Mouse (Mus musculus): ENCODE measurements around the gene Plcd3.

Gene Plcd3

DNA sequence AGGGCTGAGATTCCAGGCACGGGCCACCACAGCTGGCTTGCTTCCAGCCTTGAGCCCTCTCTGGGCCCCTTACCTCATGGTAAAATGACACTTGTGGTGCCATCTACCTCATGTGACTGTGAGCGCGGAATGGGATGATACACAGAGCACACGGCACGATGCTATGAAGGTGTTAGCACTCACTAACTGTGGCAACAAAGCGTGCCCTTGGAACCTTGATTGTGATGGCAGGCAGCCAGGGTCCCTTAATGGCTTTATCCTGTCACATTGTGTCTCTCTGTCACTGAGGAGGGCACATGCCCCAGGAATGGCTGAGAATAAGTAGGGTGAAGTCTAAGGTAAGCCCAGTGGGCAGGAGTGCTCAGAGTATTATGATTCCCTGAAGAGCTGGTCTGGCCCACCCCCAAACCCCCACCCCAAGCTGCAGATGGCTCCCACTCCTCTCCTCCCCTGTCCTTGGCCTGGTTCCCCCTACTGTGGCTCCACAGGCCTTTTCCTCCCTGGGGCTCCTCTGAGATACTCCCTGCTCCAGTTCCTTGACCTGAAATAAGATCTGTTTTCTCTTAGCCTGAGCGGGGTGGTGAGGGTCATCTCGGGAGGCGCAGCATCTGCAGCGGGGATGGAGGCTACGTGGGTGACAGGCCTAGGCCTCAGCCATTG lies 2.8 kb downstream of the Plcd3 start:
- DNase-seq (ENCODE audit: low spot score in 2 of 2) = no peak

DNA sequence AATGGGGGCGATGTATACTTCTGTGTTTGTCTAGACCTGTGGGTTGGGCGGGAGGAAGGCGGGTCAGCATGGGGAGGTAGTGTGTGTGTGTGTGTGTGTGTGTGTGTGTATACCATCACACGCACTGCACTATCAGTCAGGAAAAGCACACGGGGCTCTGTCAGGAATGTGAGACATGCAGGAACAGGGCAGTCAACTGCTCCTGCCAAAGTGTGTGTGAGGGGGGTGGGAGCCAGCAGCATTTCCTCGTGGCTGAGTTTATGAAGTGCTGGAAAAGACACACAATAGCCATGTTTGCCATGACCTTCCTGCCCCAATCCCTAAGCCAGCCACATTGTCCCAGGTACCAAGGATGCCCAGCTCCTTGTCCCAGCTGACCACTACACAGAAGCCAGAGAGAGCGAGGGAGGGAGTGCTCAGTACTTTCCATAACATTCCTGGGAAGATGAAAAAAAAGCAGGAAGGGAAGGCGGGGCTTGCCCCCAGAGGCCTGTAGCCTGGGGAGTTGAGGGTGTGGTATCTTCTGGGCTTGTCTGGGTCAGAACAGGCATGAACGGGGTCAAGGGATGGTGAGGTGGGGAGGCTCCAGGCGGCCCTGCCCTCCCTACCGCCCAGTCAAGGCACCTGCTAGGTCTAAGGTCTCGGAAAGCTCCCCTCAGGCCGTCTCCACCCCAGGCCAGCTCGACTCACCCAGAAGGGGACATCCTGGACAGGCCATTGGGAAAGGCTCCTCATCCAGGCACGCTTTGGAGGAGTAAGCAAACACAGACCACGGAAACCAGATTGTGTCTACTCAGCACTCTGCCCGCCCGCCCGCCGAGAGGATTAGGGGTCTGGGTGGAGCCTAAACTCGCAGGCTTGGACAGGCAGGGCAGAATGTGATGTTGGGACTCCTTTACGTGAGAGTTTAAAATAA lies 4.2 kb downstream of the Plcd3 start:
- no peak for DNase-seq (ENCODE audit: low spot score in 2 of 2)

DNA sequence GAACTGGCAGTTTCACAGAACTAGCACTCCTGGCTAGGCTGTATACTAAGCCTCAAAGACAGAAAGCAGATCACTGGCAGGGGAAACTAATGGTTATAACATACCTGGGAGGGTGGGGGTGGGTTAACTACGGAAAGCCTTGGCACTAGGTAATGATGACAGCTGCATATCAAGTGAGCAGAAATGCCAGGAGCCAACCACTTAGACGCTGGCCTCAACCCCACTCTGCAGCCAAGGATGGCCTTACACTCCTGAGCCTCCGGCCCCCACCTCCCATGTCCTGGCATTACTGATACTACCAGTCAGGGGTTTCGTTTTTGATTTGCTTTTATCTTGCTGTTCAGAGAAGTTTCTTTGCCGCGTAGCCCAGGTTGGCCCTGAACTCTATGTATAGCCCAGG lies 5.7 kb downstream of the Plcd3 start:
- DNase-seq (ENCODE audit: low spot score in 2 of 2) = no peak

DNA sequence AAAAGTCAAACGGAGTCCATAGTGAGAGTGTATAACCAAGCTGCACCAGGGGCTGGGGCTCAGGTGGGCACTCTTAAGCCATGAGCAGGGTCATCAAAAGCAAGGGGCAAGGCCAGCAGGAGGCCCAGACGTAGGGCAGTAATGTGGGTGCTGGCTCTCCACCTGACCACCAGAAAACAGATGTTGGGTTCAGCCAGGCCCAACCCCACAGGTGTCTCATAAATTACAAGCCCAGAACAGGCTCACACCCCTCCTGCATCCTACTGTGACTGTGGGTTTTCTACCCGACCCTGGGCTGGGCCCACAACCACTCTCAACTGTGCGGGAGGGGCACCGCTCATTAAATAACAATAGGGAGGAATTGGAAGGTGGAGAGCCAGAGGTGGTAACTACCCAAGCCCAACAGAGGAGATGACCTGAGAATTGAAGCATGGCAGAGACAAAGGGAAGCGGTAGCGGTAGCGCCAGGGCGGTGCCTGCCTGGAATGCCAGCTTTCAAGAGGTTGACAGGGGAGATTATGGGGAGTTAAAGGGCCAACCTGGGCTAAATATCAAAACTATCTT lies 6.3 kb downstream of the Plcd3 start:
- DNase-seq (ENCODE audit: low spot score in 2 of 2) = no peak

DNA sequence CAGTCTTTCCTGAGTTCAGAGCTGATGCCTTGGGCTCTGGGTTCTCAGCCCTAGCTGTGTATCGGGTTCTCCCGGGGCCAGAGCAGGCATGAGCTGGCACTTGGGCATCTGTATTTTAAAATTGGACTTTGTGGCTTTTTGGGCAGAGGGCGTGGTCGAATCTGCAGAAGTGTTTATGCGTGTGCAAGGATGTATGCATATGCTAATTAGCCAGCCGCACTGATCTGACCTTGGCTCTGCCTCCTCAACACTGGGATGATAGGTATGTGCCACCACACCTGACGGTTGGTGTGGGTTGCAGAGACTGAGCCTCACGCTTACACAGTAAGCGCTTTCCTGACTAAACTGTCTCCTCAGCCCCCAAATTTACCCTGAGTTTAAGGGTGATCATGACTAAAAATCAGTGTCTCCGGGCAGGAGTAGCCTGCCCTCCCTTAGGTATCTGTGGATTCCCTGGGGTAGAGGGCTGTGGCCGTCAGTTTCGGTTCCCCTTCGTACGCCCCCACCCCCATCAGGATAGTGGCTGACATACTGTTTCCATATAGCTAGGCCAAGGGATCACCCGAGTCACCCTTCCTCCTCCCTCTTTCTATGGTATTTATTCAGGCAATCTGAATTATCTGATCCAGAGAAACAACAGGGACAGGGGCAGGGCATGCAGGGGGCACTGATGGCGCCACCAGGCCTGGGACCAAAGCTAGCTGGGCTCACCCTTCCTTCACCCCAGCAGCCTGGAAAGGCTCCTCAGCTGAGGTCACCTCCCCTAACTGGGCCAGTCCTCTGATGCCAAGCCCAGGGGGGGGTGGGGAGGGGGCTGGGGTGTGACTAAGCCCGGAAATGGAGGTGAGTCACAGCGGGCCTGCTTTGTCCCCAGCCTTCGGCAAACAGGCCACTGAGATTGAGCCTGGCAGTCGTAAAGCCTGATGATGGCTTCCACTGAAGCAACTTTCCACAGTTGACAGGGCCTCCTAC lies 7.3 kb downstream of the Plcd3 start:
- no peak for DNase-seq (ENCODE audit: low spot score in 2 of 2)

DNA sequence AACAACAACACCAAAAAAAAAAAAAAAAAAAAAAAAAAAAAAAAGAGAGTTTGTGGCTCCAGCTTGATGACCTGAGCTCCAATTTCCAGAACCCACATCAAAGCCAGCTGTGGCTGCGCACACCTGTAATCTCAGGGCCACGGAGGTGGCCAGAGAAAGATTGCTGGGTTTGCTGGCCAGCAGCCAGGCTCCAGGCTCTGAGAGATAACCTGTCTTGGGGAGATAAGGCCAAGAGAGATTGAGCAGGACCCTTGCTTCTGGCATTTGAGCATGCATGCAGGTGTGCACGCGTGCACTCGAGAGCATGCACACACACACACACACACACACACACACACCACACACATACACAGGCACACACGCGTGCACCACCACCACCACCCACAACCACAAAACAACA lies 8.2 kb downstream of the Plcd3 start:
- DNase-seq (ENCODE audit: low spot score in 2 of 2) = no peak

DNA sequence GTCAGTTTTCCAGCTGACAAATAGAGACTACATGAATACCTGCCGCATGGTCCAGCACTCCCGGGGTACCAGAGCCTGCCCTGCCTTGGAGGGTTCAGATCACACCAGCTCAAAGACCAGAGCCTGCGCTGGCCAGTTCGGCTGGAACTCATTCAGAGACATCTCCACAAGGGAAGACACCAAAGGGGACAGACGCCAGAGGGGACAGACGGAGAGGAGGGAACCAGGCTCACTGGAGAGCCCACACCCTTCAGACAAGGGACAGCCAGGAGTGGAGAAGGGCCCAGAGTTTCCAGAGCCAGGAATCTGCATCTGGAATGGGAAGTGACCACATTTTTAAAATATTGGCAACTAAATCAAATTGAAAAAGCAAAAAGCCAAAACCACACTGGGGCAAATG lies 19.8 kb downstream of the Plcd3 start:
- no peak for DNase-seq (ENCODE audit: low spot score in 2 of 2)

DNA sequence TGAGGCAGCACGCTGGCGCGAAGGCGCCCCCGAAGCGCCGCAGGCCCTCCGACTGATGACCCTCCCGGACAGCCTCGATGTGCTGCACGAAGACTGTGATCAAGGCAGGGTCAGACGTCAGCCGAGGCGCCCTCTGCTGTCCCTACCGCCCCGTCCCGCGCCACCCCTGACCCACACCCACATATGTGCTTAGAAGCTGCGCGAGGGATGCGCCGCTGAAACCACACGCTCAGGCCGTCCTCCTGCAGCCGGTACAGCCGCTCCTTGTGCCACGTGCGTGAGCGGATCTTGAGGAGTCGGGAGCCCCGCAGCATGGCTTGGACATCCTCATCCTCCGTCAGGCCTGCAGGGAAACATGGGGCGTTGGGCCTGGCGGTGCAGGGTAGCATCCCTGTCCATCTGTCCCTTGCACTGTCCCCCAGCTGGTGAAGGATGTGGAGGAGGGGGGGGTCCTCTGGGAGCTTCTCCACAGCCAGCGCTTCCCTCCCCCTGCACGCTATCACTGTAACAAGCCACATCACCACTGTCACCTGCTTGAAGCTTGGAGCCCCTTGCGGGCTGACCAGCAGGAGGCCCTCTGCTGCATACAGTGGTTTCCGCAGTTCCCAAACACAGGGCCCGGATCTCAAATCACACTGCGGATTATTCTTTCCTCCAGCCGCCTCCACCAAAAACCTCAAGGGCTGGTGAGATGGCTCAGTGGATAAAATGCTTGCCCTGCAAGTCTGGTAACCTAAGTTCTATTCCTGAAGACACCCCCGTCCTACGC lies 21.0 kb downstream of the Plcd3 start:
- no peak for DNase-seq (ENCODE audit: low spot score in 2 of 2)

DNA sequence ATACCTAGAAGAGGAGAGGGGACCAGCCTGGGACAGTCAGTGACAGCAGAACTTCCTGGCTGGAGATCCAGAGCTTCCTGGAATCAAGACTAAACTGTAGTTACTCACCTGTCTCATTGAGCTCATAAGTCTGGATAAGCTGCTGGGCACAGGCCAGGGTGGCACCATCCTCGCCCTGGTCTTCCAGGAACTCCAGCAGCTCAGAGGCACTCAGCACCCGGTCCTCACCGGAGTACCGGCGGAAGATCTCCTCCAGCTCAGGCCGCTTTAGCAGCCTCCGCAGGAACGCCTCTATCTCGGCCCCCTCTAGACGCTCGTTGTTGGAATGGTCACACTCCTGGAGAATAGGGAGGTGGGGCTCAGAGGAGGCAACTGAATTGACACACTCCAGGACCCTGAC lies 23.3 kb downstream of the Plcd3 start:
- no peak for DNase-seq (ENCODE audit: low spot score in 2 of 2)

DNA sequence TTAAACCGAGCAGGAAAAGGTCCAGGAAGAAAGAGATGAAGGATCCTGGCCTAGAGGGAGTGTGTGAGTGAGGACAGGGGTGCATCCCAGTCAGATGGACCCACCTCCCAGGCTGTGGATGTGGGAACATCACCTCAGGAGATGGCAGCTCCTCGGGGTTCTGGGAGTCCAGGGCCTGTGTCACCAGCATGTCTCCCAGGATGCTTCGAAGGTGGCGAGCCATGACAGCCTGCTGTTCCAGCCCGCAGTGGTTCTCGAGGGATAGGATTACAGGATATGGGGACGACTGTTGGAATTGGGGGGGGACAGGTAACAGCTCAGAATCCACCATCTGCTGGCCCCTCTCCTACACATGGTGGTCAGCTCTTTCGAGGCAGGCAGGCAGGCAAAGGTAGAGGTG lies 24.9 kb downstream of the Plcd3 start:
- DNase-seq (ENCODE audit: low spot score in 2 of 2) = no peak

DNA sequence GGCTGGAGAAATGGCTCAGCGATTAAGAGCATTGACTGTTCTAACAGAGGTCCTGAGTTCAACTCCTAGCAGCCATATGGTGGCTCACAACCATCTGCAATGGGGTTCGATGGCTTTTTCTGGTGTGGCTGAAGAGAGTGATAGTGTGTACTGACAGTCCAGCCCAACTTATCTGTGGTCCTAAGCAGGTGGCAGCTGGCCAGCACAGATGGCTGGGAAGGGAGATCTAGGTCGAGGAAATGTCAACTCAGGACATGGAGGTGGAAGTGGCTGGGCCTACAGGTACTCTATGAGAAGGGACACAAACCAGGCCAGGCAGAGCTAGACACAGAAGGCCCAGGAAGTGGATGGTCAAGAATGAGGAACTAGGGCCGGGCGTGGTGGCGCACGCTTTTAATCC lies 25.4 kb downstream of the Plcd3 start:
- DNase-seq (ENCODE audit: low spot score in 2 of 2) = no peak

DNA sequence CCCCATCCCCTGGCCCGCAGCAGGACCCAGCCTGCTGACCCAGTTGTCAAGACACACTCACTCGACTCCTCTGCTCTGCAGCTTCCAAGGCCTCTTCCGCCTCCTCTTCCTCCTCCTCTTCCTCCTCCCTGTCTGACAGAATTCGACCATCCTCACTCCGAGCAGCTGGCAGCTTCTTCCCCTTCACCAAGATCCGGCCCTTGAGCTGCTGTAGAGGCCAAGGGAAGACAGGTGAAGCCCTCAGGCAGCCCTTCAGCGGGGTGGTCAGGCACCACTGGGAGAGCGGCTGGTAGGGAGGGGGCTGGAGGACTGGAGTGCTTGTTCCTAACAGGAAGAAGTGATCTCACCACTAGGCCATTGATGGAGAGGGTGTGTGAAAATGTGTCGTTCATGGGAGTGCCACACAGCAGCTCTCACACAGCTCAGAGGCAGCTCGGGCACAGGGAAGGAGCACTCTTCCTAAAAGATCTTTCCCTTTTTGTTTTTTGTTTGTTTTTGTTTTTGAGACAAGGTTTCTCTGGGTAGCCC lies 26.6 kb downstream of the Plcd3 start:
- DNase-seq (ENCODE audit: low spot score in 2 of 2) = no peak

DNA sequence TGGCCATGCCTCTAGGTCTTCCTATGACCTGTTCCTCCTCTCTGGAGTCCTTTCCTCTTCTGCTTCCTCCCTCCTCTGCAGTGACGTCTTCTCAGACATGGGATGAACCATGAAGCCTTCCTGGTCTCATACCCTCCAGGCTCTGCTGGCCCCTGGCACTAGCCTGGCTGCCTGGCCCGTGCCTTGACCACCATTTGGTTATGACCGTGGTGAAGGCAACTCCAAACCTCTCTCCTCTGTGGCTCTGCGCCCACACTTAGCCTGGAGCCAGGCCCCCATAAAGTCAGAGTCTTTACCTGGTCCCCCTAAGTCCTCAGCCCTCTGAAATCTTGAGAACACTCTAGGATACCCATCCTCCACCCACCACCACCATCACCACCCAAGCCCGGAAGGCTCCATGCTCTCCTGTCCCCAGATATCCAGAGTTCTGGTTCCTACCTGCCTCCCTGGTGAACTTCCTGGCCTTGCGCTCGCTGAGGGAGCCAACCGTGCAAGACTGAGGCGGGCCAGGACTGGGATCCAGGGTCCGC lies 27.3 kb downstream of the Plcd3 start:
- DNase-seq (ENCODE audit: low spot score in 2 of 2) = no peak

DNA sequence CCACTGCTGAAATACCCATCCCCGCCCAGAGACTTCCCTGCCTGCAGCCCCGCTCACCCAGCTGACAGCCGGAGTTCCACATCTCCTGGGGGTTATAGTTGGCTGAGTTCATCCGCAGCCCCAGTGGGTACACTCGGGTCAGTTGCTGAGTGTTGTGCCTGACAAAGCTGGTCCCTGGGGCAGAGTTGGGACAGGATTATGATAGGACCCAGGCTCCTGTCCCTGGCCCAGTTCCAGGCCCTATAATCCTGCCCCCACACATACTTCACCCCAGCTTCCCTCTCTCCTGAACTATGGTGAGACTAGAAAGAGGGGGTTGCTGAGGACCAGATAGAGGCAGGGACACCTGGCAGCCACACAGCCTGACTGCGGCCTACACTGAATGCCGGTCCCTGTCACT lies 27.8 kb downstream of the Plcd3 start:
- DNase-seq (ENCODE audit: low spot score in 2 of 2) = no peak

DNA sequence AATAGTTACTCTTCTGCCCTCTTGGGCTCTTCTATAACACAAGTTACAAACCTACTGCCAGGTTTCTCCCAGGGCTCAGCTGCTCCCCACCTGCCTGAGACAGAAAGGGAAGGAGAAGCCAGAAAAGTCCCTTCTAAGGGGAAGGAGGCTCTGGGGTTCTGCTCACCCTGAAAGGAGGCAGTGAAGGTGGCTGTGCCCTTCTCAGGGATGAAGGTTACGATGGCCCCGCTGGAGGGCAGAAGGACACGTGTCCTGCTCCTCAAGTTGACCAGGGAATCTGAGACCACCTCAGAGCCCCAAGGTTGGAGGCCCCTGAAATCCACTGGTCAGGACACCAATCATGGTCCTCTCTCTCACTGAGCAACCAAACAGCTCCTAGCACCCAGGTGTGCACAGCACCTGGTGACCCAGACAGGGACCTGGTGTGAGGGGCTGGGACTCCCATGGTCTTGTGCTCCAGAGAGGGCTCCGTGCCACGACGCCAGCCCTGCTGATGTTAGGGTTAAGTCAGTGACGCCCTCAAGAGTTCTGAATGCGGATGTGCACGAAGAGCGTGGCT lies 31.1 kb downstream of the Plcd3 start:
- no peak for DNase-seq (ENCODE audit: low spot score in 2 of 2)

DNA sequence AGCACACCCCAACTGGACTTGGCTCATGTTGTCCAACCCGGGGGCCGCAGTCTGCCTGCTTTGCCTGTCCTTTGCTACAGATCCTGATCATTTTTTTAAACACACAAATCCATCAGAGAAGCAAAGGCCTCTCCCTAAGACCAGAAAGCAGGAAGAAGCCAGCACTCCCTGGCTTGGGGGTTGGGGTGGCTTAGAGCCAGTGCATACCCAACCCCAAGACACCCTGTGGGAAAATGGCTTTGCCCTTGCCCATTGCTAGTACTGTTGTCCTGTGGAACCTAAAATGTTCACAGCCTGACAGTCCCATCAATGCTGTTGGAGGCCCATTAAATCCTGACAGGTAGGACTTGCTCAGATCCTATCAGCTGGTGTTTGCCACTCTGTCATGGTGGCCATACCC lies 31.7 kb downstream of the Plcd3 start:
- DNase-seq (ENCODE audit: low spot score in 2 of 2) = no peak

DNA sequence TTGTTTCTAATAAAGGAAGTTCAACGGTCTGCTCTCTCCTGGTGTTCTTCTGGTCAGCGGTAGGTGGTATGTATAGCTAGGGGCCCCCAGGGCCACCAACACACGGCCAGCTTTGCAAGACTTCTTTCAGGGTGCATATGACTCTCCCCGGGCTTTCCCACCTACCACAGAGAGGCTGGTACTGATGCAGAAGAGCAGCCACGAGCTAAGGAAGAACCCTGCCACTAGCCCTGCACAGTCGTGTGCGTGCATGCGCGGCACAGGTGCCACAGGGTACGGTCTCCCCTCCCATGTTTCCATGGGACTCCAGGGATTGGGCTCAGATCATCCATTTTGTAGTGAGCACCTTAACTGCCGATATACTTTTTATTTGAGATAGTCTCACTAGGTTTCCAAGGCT lies 32.6 kb downstream of the Plcd3 start:
- DNase-seq (ENCODE audit: low spot score in 2 of 2) = no peak

DNA sequence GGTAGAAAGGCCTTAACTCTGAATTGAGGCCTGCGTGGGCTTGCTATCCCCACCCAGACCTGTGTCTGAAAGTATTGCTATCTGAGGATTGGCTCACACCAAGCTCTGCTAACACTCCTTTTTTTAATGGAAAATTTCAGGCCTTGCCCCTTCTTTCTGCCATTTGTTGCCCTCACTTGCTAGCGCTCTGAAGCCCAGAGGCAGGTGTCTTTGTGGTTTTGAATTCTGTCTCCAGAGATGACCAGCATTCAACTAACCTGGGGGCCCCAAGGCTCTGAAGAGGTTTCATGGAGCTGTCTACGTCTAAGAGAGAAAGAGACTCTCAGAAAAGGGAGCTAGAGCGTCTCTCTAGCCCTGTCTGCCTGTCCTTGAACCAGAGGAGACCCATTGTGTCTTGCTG lies 33.2 kb downstream of the Plcd3 start:
- no peak for DNase-seq (ENCODE audit: low spot score in 2 of 2)

DNA sequence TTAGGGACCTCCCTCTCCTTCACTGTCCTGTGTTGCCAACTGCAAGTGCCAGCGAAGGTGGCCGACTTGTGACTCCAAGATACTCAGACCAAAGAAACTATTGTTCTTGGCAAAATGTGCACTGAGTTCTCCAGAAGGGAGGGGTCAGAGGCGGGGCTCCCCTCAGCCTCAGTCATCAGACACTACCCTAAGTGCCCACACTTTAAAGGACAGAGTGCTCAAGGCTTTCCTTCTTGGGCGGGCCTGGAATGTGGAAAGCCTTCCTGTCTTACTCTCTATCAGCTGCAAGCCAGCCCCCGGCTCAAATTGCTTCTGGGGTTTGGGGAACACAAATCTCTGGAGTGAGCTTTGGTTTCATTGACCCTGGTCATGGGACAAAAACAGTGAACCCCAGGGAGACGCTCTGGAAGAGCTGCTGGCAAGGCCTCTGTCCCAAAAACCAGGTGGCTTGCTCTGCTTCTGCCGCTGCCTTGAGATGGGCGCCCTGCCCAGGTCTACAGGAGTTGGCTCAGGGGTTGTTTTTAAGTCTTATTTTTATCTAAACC lies 33.9 kb downstream of the Plcd3 start:
- no peak for DNase-seq (ENCODE audit: low spot score in 2 of 2)

DNA sequence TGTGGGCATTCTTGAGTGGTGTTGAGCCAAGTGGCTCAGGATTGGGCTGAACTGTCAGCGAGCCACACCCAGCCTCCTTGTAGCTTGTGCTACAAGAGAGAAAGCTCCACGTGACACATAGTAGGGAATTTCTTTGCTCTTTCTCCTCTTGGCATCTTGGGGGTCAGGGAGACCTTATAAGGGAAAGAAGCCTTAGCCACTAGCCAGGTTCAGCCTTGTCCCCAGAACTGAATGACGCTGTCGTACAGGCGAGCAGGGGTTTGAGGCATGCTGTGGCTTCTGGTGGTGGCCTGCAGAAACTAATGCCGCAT lies 34.5 kb downstream of the Plcd3 start:
- DNase-seq (ENCODE audit: low spot score in 2 of 2) = no peak
